Mouse (Mus musculus) layer of hippocampus, postnatal 10 days (tissue): ENCODE measurements around the gene Wtap. TPM values are rescaled to one million over a fixed set of nuclear protein-coding genes. Genes with fewer than 3 reads are reported as not detected.
"Not testable (repeated sequence)": the region's sequence is repeated elsewhere in the genome, so short reads cannot be mapped to it uniquely, and the experiment has no call there.

Experiments
- DNase-seq, 2 experiments: peaks; one replicate each; pipeline ENCODE4 v3.0.0; 2021; ENCODE audit warnings: low spot score in 2 of 2
- total RNA-seq, 2 experiments: library from RNA; stranded (reverse); gene quantifications; 2 replicates each; pipeline ENCODE4 v1.2.3; 2021

Wtap gene
- total RNA-seq, 2 experiments from 2014 or later: 64.5 to 66.4 TPM

- DNase-seq: no peak
Observed at GRCm38 (mm10) chr17:12967173-12967572, 26.8 kb downstream of the Wtap start.

DNA sequence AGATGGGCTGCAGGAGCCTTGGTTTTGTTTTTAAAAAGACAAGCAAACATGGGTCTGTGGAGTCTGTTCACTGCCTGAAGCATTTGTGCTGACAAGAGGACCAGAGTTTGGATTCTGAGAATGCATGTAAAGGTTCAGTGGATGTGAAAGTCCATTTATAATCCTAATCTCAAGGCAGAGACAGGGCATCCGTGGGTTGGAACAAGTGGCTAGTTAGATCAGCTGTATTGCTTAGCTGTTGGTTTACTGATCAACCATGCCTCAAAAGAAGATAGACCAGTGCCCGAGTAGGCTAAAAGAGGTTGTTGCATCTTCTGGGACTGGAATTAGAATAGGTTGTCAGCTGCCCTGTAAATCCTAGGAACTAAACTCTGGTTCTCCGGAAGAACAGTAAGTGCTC is 30.5 kb downstream of the Wtap start:
- no peak for DNase-seq

- DNase-seq: peak; percentile 92 to 95
Observed at GRCm38 (mm10) chr17:12960331-12960873, 33.6 kb downstream of the Wtap start, which contains the start of gene Acat2. TSS of gene Acat2 (minus strand) at chr17:12960747.

GRCm38 (mm10) chr17:12959377-12959776 is 34.6 kb downstream of the Wtap start:
- DNase-seq: not testable (repeated sequence)

GRCm38 (mm10) chr17:12956664-12957063 is 37.3 kb downstream of the Wtap start:
- DNase-seq: no peak

GRCm38 (mm10) chr17:12949669-12950068 is 44.3 kb downstream of the Wtap start:
- no peak for DNase-seq

DNA sequence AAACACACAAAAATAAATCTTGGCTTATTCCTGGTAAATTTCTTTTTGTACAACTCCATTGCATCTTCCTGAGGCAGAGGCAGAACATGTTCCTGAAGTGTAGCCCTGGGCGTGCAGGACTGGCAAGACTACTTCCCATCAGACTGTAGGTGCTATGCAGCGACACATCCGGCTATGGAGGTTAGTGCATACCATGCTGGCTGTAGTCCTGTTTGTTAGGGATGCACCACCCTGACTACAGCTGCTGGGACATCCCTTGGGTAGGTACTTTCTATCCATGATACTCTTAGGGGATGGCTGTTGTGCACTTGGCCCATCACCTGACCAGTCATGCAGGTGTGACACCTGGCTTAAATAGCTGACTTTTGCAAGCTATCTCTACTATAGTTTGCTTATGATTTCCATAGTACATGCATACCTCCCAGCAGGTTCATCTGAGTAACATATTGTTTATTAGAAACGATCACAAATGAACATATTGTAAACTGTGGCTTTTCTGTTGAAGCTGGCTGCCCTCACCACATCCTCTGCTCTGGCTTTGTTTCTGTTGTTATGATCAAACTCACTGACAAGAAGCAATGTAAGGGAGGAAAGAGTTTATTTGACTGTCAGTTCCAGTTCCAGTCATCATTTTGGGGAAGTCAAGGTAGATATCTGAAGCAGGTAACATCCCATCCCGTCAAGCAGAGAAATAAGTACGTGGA is 51.4 kb downstream of the Wtap start:
- no peak for DNase-seq

DNA sequence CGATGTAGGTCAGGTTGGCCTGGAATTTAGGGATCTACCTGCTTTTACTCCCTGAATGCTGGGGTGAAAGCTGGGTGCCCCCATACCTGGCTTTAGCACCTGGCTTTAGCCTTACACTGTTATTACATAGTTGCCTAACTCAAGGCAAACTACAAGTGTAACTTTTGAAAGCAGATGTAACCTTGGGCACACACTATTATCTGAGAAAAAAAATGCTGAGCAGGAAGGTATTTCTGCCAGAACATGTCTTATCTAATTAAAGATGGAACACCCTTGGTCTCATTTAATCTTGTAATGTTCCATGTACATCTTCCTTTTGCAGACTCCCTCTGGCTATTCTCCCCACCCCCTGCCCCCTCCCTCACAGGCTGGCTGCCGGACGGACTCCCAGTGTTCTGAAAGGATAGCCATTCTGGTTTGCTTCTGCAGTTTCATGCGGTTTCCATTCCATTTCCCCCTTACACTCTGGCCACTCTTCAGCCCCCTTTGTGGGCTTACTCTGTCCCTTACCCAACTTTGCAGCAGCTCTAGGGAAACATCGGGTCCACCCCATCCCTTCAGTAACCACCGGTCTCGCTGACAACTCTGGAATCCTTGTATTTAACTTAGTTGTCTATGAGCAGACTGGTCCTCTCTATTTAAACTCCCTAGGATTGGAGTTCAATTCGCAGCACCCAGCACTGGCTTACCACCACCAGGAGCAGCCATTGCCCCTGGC is 52.3 kb downstream of the Wtap start:
- DNase-seq: no peak

DNA sequence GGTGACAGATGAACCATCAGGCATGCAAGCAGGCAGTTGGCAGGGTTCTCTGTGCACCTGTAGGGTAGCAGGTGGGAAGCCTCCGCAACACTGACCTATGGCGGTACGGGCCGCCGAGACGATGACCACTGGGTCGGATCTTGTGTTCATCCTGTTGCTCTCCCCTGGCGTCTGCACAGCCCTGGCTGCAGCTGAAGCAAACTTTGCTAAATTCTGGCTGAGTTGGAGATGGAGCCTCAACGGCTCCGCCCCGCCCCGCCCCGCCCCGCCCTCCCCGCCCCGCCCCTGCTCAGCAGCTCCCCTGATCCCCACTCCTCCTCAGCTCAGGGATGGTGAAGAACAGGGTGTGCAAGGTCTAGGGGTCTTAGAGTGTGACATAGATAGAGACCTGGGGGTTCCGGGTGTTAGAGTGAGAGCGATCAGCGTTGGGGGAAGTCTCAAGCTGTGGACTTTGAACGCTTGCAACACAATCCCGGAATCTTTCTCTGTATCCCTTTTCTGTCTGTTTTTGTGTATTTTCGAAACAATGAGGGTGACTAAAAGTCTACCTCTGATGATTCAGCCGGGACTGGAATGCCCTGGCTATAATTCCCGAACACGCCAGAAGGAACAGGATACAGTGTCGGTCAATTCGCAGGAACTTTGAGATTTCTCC is 53.7 kb downstream of the Wtap start, which contains the start of gene Acat3:
Acat3 (minus strand) TSS at position 450 of the 655 bp plus-strand sequence.
- DNase-seq: no peak

DNA sequence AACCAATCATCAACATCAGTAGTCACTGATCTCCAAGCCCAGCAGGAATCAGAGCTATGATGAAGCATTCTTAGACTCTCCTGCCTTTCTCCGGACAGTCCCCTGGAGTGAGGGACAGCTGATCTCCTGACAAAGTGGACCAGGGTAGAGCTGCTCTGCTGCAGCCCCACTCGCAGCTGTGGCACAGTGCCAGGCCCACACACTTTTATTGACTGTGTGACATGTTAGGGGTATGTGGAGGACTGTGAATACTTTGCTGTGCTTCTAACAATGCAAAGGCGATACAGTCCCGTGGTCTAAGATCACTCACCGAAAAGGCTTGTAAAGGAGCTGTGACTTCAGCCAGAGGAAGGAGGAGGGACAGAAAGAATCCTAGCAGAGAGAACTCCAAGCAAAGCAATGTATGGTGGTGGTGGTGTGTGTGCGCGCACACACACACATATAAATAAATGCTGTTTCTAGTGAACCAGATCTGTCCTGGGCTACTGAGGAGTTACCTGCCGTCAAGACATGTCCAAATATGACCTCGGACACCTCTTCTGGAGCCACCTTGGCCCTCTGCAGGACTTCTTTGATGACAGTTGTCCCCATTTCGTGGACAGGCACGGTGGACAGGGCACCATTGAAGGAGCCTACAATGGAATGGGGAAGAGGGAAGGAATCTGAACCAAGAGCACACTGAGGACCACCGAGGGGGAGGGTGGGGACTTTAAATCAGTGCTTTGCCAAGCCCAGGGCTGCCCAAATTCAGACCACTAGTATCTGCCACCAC is 54.4 kb downstream of the Wtap start:
- DNase-seq: not testable (repeated sequence)

GRCm38 (mm10) chr17:12938077-12938476 is 55.9 kb downstream of the Wtap start:
- no peak for DNase-seq

DNA sequence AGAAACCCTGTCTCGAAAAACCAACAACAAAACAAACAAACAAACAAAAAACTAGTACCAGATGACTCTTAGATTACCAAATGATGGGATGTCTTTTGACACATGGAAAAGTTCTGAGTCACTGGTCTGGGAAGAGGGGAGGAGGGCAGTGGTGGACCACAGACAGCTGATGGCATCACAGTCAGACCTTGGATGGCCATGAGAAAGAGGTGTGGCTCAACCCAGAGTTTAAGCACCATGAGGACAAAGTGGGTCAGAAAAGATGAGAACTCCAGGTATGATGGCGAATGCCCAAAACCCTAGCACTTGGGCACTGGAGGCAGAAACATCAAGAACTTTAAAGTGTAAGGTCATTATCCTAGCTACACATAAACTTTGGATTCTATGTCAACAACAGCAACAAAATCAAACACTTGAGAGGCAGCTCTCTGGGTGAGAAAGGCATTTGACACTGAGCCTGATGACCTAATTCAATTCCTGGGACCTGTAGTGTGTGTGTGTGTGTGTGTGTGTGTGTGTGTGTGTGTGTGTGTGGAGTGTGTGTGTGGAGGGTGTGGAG is 56.5 kb downstream of the Wtap start:
- no peak for DNase-seq

GRCm38 (mm10) chr17:12935719-12936118 is 58.2 kb downstream of the Wtap start:
- DNase-seq: no peak

- DNase-seq: not testable (repeated sequence)
Observed at GRCm38 (mm10) chr17:12931576-12931975, 62.4 kb downstream of the Wtap start.

DNA sequence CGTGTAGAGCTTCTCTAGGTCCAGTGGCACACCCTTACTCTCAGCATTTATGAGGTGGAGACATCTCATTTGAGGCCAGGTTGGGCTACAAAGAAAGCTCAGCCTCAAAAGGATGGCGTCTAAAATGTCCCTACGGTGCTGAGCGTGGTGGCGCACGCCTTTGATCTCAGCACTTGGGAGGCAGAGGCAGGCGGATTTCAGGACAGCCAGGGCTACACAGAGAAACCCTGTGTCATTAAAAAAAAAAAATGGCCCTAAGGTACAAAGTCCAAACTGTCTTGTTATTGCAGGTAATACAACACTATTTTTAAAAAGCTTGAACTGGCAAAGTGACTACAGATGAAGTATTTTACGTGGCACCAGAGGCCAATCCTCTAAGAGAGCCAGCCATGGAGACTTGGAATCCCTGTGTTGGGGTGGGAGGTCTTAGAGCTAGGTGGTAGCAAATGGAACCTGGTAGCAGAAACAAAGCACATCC is 68.2 kb downstream of the Wtap start:
- no peak for DNase-seq

DNA sequence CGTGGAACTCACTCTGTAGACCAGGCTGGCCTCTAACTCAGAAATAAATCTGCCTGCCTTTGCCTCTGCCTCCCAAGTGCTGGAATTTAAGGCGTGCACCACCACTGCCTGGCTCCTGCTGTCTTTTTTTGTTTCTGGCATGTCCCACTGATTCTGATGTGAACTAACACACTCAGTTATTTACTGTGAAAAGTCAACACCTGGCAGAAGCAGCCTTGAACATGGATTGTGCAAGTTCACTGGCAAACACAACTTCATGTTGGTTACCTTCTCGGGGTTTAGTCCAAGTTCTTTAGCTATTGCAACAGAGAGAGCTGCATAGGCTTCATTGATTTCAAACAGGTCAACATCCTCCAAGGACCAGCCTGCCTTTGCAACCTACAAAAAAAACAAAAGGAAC is 69.0 kb downstream of the Wtap start:
- no peak for DNase-seq

GRCm38 (mm10) chr17:12921073-12921472 is 72.9 kb downstream of the Wtap start:
- DNase-seq: no peak
